Mouse (Mus musculus) midbrain, embryonic 16.5 days (tissue): ENCODE measurements at regions not wholly inside any gene's neighbourhood (a gene's known extent, or its start where the extent isn't known, plus 50 kb on each side); places are given as distances from the start of the nearest gene placed in this dataset.

ENCODE experiments used
- ATAC-seq: fragments of 200-750 bp; cut with Nextera tagmentation; 2 replicates; pipeline ENCODE4 v1.8.0; 2017; ENCODE audit warnings: moderate TSS enrichment
- H3K27ac ChIP-seq: fragments of 300-500 bp; sonication (generic); 2 replicates; pipeline ENCODE4 v1.5.1; 2014; ENCODE audit warnings: mild to moderate bottlenecking, low read length, mixed read lengths
- H3K27me3 ChIP-seq: fragments of 300-500 bp; sonication (generic); 2 replicates; pipeline ENCODE4 v1.6.1; 2014; ENCODE audit warnings: low read depth, low read length, mixed read lengths; ENCODE audit not compliant: control insufficient read depth, insufficient read depth
- H3K36me3 ChIP-seq: fragments of 300-500 bp; sonication (generic); 2 replicates; pipeline ENCODE4 v1.6.1; 2014; ENCODE audit warnings: mild to moderate bottlenecking, low read length, moderate library complexity, mixed read lengths; ENCODE audit not compliant: control insufficient read depth, insufficient read depth
- H3K4me1 ChIP-seq: fragments of 300-500 bp; sonication (generic); 2 replicates; pipeline ENCODE4 v1.6.1; 2014; ENCODE audit warnings: mild to moderate bottlenecking, low read length, mixed read lengths; ENCODE audit not compliant: control insufficient read depth, insufficient read depth
- H3K4me2 ChIP-seq: fragments of 300-500 bp; sonication (generic); 2 replicates; pipeline ENCODE4 v1.6.1; 2014; ENCODE audit warnings: mild to moderate bottlenecking, low read length, mixed read lengths
- H3K4me3 ChIP-seq: fragments of 300-500 bp; sonication (generic); 2 replicates; pipeline ENCODE4 v1.5.1; 2014; ENCODE audit warnings: low read depth, mild to moderate bottlenecking, low read length, moderate library complexity, mixed read lengths
- H3K9ac ChIP-seq: fragments of 300-500 bp; sonication (generic); 2 replicates; pipeline ENCODE4 v1.6.1; 2014; ENCODE audit warnings: low read depth, low read length, mixed read lengths
- H3K9me3 ChIP-seq: fragments of 300-500 bp; sonication (generic); replicated peaks from 2 replicates; pipeline ENCODE4 v1.6.1; 2014; ENCODE audit warnings: mild to moderate bottlenecking, low read length, mixed read lengths; ENCODE audit not compliant: control insufficient read depth, poor library complexity, severe bottlenecking
- WGBS: fragments of 180-500 bp; shearing (Covaris S2); extraction: QIAGEN DNeasy Blood & Tissue Kit; methylation state at CpG from one replicate; pipeline ENCODE4 v1.1.7; 2014; 5-methylcytosine and 5-hydroxymethylcytosine counted together

DNA sequence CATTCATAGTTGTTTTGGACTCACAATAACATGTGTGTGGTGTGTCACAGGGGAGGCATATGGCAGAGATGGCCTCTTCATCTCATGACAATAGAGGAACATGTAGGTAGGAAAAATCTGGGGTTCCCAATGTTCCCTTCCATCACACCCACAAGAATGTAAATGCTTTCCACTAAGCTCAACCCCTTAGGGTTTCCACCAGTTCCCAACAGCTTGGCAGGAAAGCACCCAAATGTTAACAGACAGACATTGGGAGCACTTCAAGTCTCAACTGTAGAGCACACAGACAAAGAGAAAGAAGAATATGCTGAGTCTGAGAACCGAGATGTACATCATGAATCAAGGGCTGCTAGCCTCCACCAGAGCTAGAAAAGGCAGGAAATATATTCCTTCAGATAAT is 339.7 kb upstream of the Actbl2 start:
- H3K9me3 ChIP-seq = no peaks in the 10 kb centered on the region
- H3K9ac ChIP-seq = no peak overlapping the region
- no peak overlapping the region for H3K27ac ChIP-seq
- 87% methylated on average over 1 of the region's 1 CpGs for WGBS
- no peak overlapping the region for H3K4me2 ChIP-seq
- no peak for ATAC-seq
- H3K4me1 ChIP-seq = no peaks in the 10 kb centered on the region
- H3K27me3 ChIP-seq = no peaks in the 10 kb centered on the region
- H3K36me3 ChIP-seq = no peaks in the 10 kb centered on the region
- no peak overlapping the region for H3K4me3 ChIP-seq

DNA sequence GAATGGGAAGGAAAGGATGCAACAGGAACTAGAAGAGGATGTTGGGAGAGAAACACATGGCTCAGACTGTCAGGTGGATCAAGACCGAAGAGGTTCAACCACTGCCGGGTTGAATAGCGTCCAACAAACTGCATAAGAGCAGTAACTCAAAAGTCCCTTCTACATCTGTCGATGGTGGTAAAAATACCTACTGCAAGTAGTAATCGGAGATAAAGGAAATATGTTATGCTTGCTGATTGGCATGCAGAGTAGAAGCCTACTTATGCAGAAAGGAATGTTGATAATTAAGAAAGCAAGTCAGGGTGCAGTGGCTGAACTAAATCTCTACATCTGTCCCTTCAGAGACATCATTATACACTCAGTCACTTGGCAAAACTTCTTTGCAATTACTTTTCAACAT is 330.9 kb upstream of the Actbl2 start:
- Histone ChIP-seq H3K27ac (no peak overlapping the region), H3K4me2 (no peak overlapping the region), H3K36me3 (no peaks in the 10 kb centered on the region), H3K4me3 (no peak overlapping the region), H3K9me3 (no peaks in the 10 kb centered on the region), H3K9ac (no peak overlapping the region), H3K27me3 (no peaks in the 10 kb centered on the region), H3K4me1 (no peaks in the 10 kb centered on the region)
- 93% methylated on average over 5 of the region's 5 CpGs for WGBS
- ATAC-seq = no peak

DNA sequence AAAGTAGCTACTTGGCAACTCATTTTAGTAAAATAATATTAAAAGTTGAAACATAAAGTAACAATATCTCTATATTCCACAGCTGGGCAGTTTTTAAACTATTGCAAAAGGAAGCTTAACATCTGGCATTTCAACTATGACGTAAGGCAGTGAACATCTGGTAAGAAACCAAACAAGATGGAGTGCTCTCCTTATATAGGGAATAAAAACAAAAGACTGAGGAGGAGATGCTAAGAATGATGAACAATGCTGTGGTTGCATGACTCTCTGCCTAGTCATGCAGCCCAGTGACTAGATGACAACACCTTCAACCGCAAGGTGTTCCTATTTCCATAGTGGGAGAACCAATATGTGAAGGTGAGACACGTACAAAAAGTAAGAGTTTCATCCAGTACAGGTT is 329.9 kb upstream of the Actbl2 start:
- Histone ChIP-seq H3K4me1 (no peaks in the 10 kb centered on the region), H3K36me3 (no peaks in the 10 kb centered on the region), H3K27me3 (no peaks in the 10 kb centered on the region), H3K4me2 (no peak overlapping the region), H3K27ac (no peak overlapping the region), H3K9ac (no peak overlapping the region), H3K4me3 (no peak overlapping the region), H3K9me3 (no peaks in the 10 kb centered on the region)
- WGBS = 90% methylated on average over 3 of the region's 3 CpGs
- ATAC-seq = no peak

DNA sequence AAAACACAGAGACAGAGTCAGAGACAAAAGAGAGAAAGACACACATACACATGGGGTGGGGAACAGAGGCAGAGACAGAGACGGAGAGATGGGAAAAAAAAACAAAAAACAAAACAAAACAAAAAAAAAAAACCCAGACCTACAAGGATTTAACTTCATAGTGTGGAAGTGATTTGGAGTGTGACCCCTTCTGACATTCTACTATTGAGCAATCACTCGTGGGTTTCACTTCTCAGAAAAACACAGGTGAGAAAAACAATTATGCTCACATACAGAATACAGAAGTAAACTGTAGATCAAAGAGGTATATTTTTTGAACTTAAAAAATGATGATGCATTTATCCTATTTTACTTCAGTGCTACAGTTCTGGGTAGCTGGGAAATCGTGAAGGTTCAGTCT is 326.7 kb upstream of the Actbl2 start:
- 85% methylated on average over 3 of the region's 3 CpGs for WGBS
- no peaks in the 10 kb centered on the region for H3K27me3 ChIP-seq
- no peak overlapping the region for H3K4me3 ChIP-seq

GRCm38 (mm10) chr13:110928894-110929293 is 325.9 kb upstream of the Actbl2 start:
- no peaks in the 10 kb centered on the region for H3K36me3 ChIP-seq
- 83% methylated on average over 3 of the region's 3 CpGs for WGBS

More for the DNA sequence above, 326.7 kb upstream of the Actbl2 start:
- Histone ChIP-seq H3K27ac (no peak overlapping the region), H3K9me3 (no peaks in the 10 kb centered on the region), H3K9ac (no peak overlapping the region), H3K4me2 (no peak overlapping the region), H3K4me1 (no peaks in the 10 kb centered on the region), H3K36me3 (no peaks in the 10 kb centered on the region)
- no peak for ATAC-seq

GRCm38 (mm10) chr13:110929579-110929978 is 325.2 kb upstream of the Actbl2 start:
- WGBS = 88% methylated on average over 1 of the region's 1 CpGs
- Histone ChIP-seq H3K4me2 (no peak overlapping the region), H3K4me3 (no peak overlapping the region), H3K9ac (no peak overlapping the region), H3K27ac (no peak overlapping the region), H3K9me3 (no peaks in the 10 kb centered on the region), H3K36me3 (no peaks in the 10 kb centered on the region), H3K27me3 (no peaks in the 10 kb centered on the region), H3K4me1 (no peaks in the 10 kb centered on the region)
- no peak for ATAC-seq

More at GRCm38 (mm10) chr13:110928894-110929293, 325.9 kb upstream of the Actbl2 start:
- Histone ChIP-seq H3K4me3 (no peak overlapping the region), H3K9me3 (no peaks in the 10 kb centered on the region), H3K27ac (no peak overlapping the region), H3K4me1 (no peaks in the 10 kb centered on the region), H3K9ac (no peak overlapping the region), H3K27me3 (no peaks in the 10 kb centered on the region), H3K4me2 (no peak overlapping the region)
- no peak for ATAC-seq

GRCm38 (mm10) chr13:110941587-110941986 is 313.2 kb upstream of the Actbl2 start:
- WGBS = 74% methylated on average over 1 of the region's 1 CpGs
- H3K27me3 ChIP-seq = no peaks in the 10 kb centered on the region
- H3K4me3 ChIP-seq = no peak overlapping the region
- no peaks in the 10 kb centered on the region for H3K36me3 ChIP-seq
- no peak overlapping the region for H3K27ac ChIP-seq
- ATAC-seq = no peak
- no peak overlapping the region for H3K9ac ChIP-seq
- no peaks in the 10 kb centered on the region for H3K9me3 ChIP-seq
- no peak overlapping the region for H3K4me2 ChIP-seq
- H3K4me1 ChIP-seq = no peaks in the 10 kb centered on the region

DNA sequence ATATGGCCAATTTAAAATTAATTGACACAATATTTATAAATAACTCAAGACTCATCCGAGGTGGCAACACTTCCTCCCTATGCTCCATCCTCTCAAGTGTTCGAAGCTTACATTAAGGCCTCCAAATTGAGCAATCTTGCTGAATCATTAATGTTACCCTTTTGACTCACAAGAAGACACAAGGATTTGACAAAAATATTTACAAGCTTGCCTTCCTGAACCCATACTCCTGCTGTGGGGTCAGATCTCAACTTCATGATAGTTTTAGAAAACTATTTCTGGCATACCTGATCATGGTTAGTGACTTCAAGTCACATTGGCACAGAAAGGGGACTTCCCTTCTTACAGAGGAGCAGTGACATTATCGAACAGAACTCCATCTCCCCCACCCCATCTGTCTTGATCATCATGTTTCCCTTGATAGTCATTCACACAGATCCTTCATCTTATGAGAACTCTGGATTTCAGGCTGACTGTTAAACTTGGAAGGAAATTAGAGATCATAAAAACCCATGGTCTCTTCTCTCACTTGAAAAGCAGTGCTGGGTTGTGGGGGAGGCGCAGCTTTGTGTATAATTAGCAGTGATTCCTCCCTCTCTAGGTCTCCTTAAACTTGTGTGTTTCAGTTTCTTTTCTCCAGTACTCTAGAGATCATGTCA is 311.7 kb upstream of the Actbl2 start:
- Histone ChIP-seq H3K27ac (no peak overlapping the region), H3K4me3 (no peak overlapping the region), H3K4me1 (no peaks in the 10 kb centered on the region), H3K36me3 (no peaks in the 10 kb centered on the region), H3K4me2 (no peak overlapping the region), H3K27me3 (no peaks in the 10 kb centered on the region), H3K9ac (no peak overlapping the region), H3K9me3 (no peaks in the 10 kb centered on the region)
- ATAC-seq = no peak
- WGBS = 91% methylated on average over 4 of the region's 4 CpGs

- Histone ChIP-seq H3K27me3 (no peaks in the 10 kb centered on the region), H3K4me3 (no peak overlapping the region), H3K9ac (no peak overlapping the region), H3K4me1 (no peaks in the 10 kb centered on the region), H3K4me2 (no peak overlapping the region), H3K27ac (no peak overlapping the region), H3K9me3 (no peaks in the 10 kb centered on the region), H3K36me3 (no peaks in the 10 kb centered on the region)
- ATAC-seq = no peak
- WGBS = 89% methylated on average over 4 of the region's 4 CpGs
Measured at GRCm38 (mm10) chr13:110944061-110944460, 310.8 kb upstream of the Actbl2 start.
